16 mouse cellular contexts compared by ENCODE assay signal in genomic region chr11:106707085-106707484, GRCm38 (mm10). TPM values are rescaled to one million over a fixed set of nuclear protein-coding genes. Genes with fewer than 3 reads are reported as not detected.
"Had no signal": no experiment of that assay in that cellular context is flagged by ENCODE, and none has a peak within 500 bp of the region (broad histone marks: within the 10 kb centered on the region; RNA-seq: fewer than 3 reads in every experiment).

No protein-coding gene starts in this region.

- ATAC-seq: liver, embryonic 12.5 days; midbrain, embryonic 16.5 days had no signal

- H3K27me3 ChIP-seq: kidney, embryonic 15.5 days; limb, embryonic 15.5 days; liver, embryonic 12.5 days; midbrain, embryonic 12.5 days; neural tube, embryonic 13.5 days had no signal

- H3K9me3 ChIP-seq: kidney, embryonic 15.5 days; limb, embryonic 15.5 days; liver, embryonic 12.5 days; midbrain, embryonic 12.5 days; neural tube, embryonic 13.5 days had no signal

- H3K4me2 ChIP-seq: kidney, embryonic 15.5 days; limb, embryonic 15.5 days; liver, embryonic 12.5 days; midbrain, embryonic 12.5 days; neural tube, embryonic 13.5 days had no signal

- H3K9ac ChIP-seq: kidney, embryonic 15.5 days; limb, embryonic 15.5 days; liver, embryonic 12.5 days; midbrain, embryonic 12.5 days; neural tube, embryonic 13.5 days had no signal

- H3K36me3 ChIP-seq: kidney, embryonic 15.5 days; limb, embryonic 15.5 days; liver, embryonic 12.5 days; midbrain, embryonic 12.5 days; neural tube, embryonic 13.5 days had no signal

- H3K27ac ChIP-seq: kidney, embryonic 15.5 days; left cerebral cortex, adult 2 months; limb, embryonic 15.5 days; liver, embryonic 12.5 days; midbrain, embryonic 12.5 days; neural tube, embryonic 13.5 days had no signal

- H3K4me3 ChIP-seq: kidney, embryonic 15.5 days; left cerebral cortex, adult 2 months; limb, embryonic 15.5 days; liver, embryonic 12.5 days; midbrain, embryonic 12.5 days; neural tube, embryonic 13.5 days had no signal

- DNase-seq: kidney, adult 2 months; kidney, postnatal 25 days; lung, postnatal 14 days; retina, postnatal 1 day; right cerebral cortex, postnatal 4 days; spleen, adult 18-20 months; thymus, adult 2 months; thymus, postnatal 4 days had no signal

RNA-seq across cellular contexts. Expression of gene Milr1, which starts 43.9 kb away (rescaled TPM):
- total RNA-seq: layer of hippocampus, postnatal 25 days had no signal
